17 mouse cellular contexts compared by ENCODE assay signal in the genomic region with DNA sequence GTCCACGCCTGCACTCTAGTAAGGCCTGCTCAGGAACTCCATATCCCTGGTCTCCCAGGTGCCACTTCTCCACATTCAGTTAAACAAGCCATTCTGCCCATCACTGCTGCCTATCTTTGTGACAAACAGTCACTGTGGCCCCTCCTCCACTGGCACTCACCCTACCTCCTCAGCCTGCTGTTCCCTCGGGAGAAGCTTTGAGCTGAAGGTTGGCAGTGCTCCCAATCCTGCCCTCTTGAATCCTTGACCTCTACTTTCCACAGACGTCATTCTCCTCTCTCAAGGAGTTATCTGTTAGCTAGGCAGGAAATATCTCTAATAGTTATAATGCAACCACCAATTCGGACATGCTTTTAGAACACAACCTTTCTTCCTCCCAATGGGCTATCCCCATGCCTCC.
DNase-seq lines count a peak whose midpoint lies in the region; ATAC-seq lines count a peak whose summit lies in the region.
"Had no signal": no experiment of that assay in that cellular context is flagged by ENCODE, and none has a peak within 500 bp of the region (broad histone marks: within the 10 kb centered on the region; RNA-seq: fewer than 3 reads in every experiment).

No protein-coding gene starts in this region.

- H3K4me1 ChIP-seq in heart, embryonic 12.5 days (replicated peaks), result peaks cover 20% of the 10 kb centered on the region
- H3K4me1 ChIP-seq in heart, embryonic 10.5 days, result peaks cover 34% of the 10 kb centered on the region
- H3K4me1 ChIP-seq: liver, embryonic 15.5 days had no signal

- H3K4me2 ChIP-seq in heart, embryonic 12.5 days, result no peak overlapping the region
- H3K4me2 ChIP-seq: embryonic facial prominence, embryonic 13.5 days; forebrain, embryonic 12.5 days; heart, embryonic 15.5 days; liver, embryonic 15.5 days; midbrain, embryonic 15.5 days had no signal

- 26% methylated on average over 4 of the region's 4 CpGs for WGBS in heart, embryonic 12.5 days
- 39% methylated on average over 4 of the region's 4 CpGs for WGBS in heart, embryonic 10.5 days

- H3K27ac ChIP-seq in heart, embryonic 12.5 days (ENCODE audit: poor library complexity, severe bottlenecking), result no peak overlapping the region
- no peak overlapping the region for H3K27ac ChIP-seq in heart, embryonic 10.5 days
- H3K27ac ChIP-seq: embryonic facial prominence, embryonic 13.5 days; forebrain, embryonic 12.5 days; heart, embryonic 15.5 days; limb, embryonic 10.5 days; liver, embryonic 15.5 days; midbrain, embryonic 15.5 days had no signal

- H3K27me3 ChIP-seq in heart, embryonic 12.5 days (replicated peaks), result no peaks in the 10 kb centered on the region
- no peaks in the 10 kb centered on the region for H3K27me3 ChIP-seq in heart, embryonic 10.5 days (ENCODE audit: insufficient read depth, poor library complexity, severe bottlenecking)
- H3K27me3 ChIP-seq: embryonic facial prominence, embryonic 13.5 days; heart, embryonic 15.5 days; liver, embryonic 15.5 days; midbrain, embryonic 15.5 days had no signal

- ATAC-seq in heart, embryonic 12.5 days (ENCODE audit: insufficient number of reproducible peaks, low FRiP score), result peak; percentile 48; the same call in 1 of the 2 replicates
- ATAC-seq: midbrain, embryonic 15.5 days had no signal

- no peaks in the 10 kb centered on the region for H3K36me3 ChIP-seq in heart, embryonic 12.5 days
- no peaks in the 10 kb centered on the region for H3K36me3 ChIP-seq in heart, embryonic 10.5 days
- H3K36me3 ChIP-seq: embryonic facial prominence, embryonic 13.5 days; forebrain, embryonic 12.5 days; heart, embryonic 15.5 days; limb, embryonic 10.5 days; liver, embryonic 15.5 days; midbrain, embryonic 15.5 days had no signal

- DNase-seq in heart, embryonic 10.5 days (ENCODE audit: low spot score), result no peak
- peak; percentile 42 for DNase-seq in ovary, postnatal 36 days (ENCODE audit: low spot score)
- no peak for DNase-seq in ovary, postnatal 10 days (ENCODE audit: low spot score)
- DNase-seq in kidney, adult 9 months, result peak; percentile 86
- DNase-seq in lung, postnatal 25 days (ENCODE audit: low spot score), result peak; percentile 50
- no peak for DNase-seq in right cerebral cortex, adult 2 months (ENCODE audit: low spot score in 2 of 2)
- DNase-seq in urinary bladder, postnatal 14 days (ENCODE audit: low spot score), result no peak
- DNase-seq: cerebellum, postnatal 25 days; layer of hippocampus, adult 9-11 months; right cerebral cortex, adult 18-20 months had no signal

- H3K4me3 ChIP-seq in heart, embryonic 12.5 days, result no peak overlapping the region
- no peak overlapping the region for H3K4me3 ChIP-seq in heart, embryonic 10.5 days
- H3K4me3 ChIP-seq: embryonic facial prominence, embryonic 13.5 days; forebrain, embryonic 12.5 days; heart, embryonic 15.5 days; limb, embryonic 10.5 days; liver, embryonic 15.5 days; midbrain, embryonic 15.5 days had no signal

- H3K9ac ChIP-seq in heart, embryonic 12.5 days, result no peak overlapping the region
- H3K9ac ChIP-seq: embryonic facial prominence, embryonic 13.5 days; forebrain, embryonic 12.5 days; heart, embryonic 15.5 days; liver, embryonic 15.5 days; midbrain, embryonic 15.5 days had no signal

- no peaks in the 10 kb centered on the region for H3K9me3 ChIP-seq in heart, embryonic 12.5 days (replicated peaks)
- H3K9me3 ChIP-seq in heart, embryonic 10.5 days, result no peaks in the 10 kb centered on the region
- H3K9me3 ChIP-seq: embryonic facial prominence, embryonic 13.5 days; forebrain, embryonic 12.5 days; heart, embryonic 15.5 days; limb, embryonic 10.5 days; liver, embryonic 15.5 days; midbrain, embryonic 15.5 days had no signal

Comparison
In these comparisons a context has a peak if more than half of its experiments do, and no peak if none do; other contexts are left out.
1. DNase-seq: peak in ovary, postnatal 36 days (single experiment), kidney, adult 9 months (single experiment) and lung, postnatal 25 days (single experiment); none in heart, embryonic 10.5 days (single experiment), ovary, postnatal 10 days (single experiment), right cerebral cortex, adult 2 months (0 of 2) and urinary bladder, postnatal 14 days (single experiment).